ENCODE assay signal across 8 mouse cellular contexts in genomic region chr2:29603930-29604329, GRCm38 (mm10). TPM values are rescaled to one million over a fixed set of nuclear protein-coding genes. Genes with fewer than 3 reads are reported as not detected.
DNase-seq lines count a peak whose midpoint lies in the region; ATAC-seq and TF ChIP-seq lines count a peak whose summit lies in the region.

No protein-coding gene starts in this region.

- ATAC-seq in heart, embryonic 12.5 days (ENCODE audit: insufficient number of reproducible peaks, low FRiP score): no peak
- no peak for ATAC-seq in midbrain, embryonic 14.5 days (ENCODE audit: low FRiP score, low TSS enrichment)

- intact Hi-C loops in heart, postnatal 10 days (cut with DNase I): loop anchor here (1.0 to 5.0 kb wide), 2 partner anchors 387 to 404 kb away; no protein-coding TSS in a partner anchor
- intact Hi-C loops in left cerebral cortex, adult 2 months (cut with DNase I): loop anchor here (2.0 kb wide), 1 partner anchor 403 kb away; no protein-coding TSS in a partner anchor

- H3K27me3 ChIP-seq in heart, embryonic 12.5 days (replicated peaks): peaks cover 14% of the 10 kb centered on the region
- H3K27me3 ChIP-seq in midbrain, embryonic 14.5 days (ENCODE audit: control insufficient read depth, insufficient read depth, low read length): no peaks in the 10 kb centered on the region
- H3K27me3 ChIP-seq in splenic B cell, adult 2 months (ENCODE audit: control insufficient read depth, insufficient read depth, low read length, poor library complexity, severe bottlenecking): no peaks in the 10 kb centered on the region

- H3K4me2 ChIP-seq in heart, embryonic 12.5 days: no peak overlapping the region
- H3K4me2 ChIP-seq in midbrain, embryonic 14.5 days (ENCODE audit: low read length): no peak overlapping the region

- no peak overlapping the region for H3K9ac ChIP-seq in heart, embryonic 12.5 days
- H3K9ac ChIP-seq in midbrain, embryonic 14.5 days (replicated peaks; ENCODE audit: low read length): no peak overlapping the region

- H3K4me3 ChIP-seq in heart, embryonic 12.5 days: no peak overlapping the region
- no peak overlapping the region for H3K4me3 ChIP-seq in left cerebral cortex, adult 2 months
- no peak overlapping the region for H3K4me3 ChIP-seq in midbrain, embryonic 14.5 days (replicated peaks; ENCODE audit: low read depth, low read length)

- WGBS in heart, embryonic 12.5 days: 1% methylated on average over 3 of the region's 3 CpGs
- 0% methylated on average over 3 of the region's 3 CpGs for WGBS in midbrain, embryonic 14.5 days

- peak; percentile 91 for TF ChIP-seq CTCF in left cerebral cortex, adult 2 months (IDR thresholded peaks at IDR 0.05)

- H3K9me3 ChIP-seq in heart, embryonic 12.5 days (replicated peaks): no peaks in the 10 kb centered on the region
- no peaks in the 10 kb centered on the region for H3K9me3 ChIP-seq in midbrain, embryonic 14.5 days (ENCODE audit: control insufficient read depth, low read length)

- H3K27ac ChIP-seq in heart, embryonic 12.5 days (ENCODE audit: poor library complexity, severe bottlenecking): no peak overlapping the region
- H3K27ac ChIP-seq in left cerebral cortex, adult 2 months: no peak overlapping the region
- no peak overlapping the region for H3K27ac ChIP-seq in midbrain, embryonic 14.5 days (replicated peaks; ENCODE audit: low read depth, low read length)

- H3K36me3 ChIP-seq in heart, embryonic 12.5 days: no peaks in the 10 kb centered on the region
- no peaks in the 10 kb centered on the region for H3K36me3 ChIP-seq in midbrain, embryonic 14.5 days (ENCODE audit: control insufficient read depth, insufficient read depth, low read length)
- no peaks in the 10 kb centered on the region for H3K36me3 ChIP-seq in splenic B cell, adult 2 months (ENCODE audit: control insufficient read depth, insufficient read depth, low read length, poor library complexity, severe bottlenecking)

- peak; percentile 70 to 91 for DNase-seq in heart, adult 18-20 months
- DNase-seq in adrenal gland, adult (ENCODE audit: inconsistent age in 2 of 2, low spot score in 1 of 2): peak; percentile 72 to 93
- DNase-seq in embryo, embryonic 9.5 days (ENCODE audit: extremely low spot score): peak; percentile 73
- peak; percentile 83 to 93 for DNase-seq in heart, postnatal 10 days
- DNase-seq in left cerebral cortex, adult 2 months (ENCODE audit: extremely low spot score in 1 of 2, low spot score in 2 of 2): peak; percentile 73 to 81
- peak; percentile 87 for DNase-seq in midbrain, embryonic 14.5 days
- DNase-seq in splenic B cell, adult 2 months (ENCODE audit: low read depth, low spot score): peak; percentile 77

- peaks cover 9% of the 10 kb centered on the region for H3K4me1 ChIP-seq in heart, embryonic 12.5 days (replicated peaks)
- H3K4me1 ChIP-seq in midbrain, embryonic 14.5 days (ENCODE audit: control insufficient read depth, insufficient read depth, low read length): no peaks in the 10 kb centered on the region

RNA-seq across cellular contexts. Expression of gene Rapgef1, which starts 15.6 kb away (rescaled TPM):
- total RNA-seq in heart, adult 18-20 months (2021): 100 to 1,000 TPM in 1 of 2 experiments, 10 to 100 TPM in 1; 100.0 to 108 TPM
- 13.2 and 14.5 TPM in 2 replicates for polyA plus RNA-seq in heart, embryonic 12.5 days (2016; fragmentation: Nextera tagmentation; extraction: Ambion mirVana)
- 100 to 1,000 TPM in 1 of 2 experiments, 10 to 100 TPM in 1; 92.7 to 102 TPM for total RNA-seq in heart, postnatal 10 days (2021)
- 100 to 1,000 TPM; 102 to 108 TPM for total RNA-seq in left cerebral cortex, adult 2 months (2021)
- polyA plus RNA-seq in midbrain, embryonic 14.5 days (2014; fragmentation: Nextera tagmentation; extraction: Ambion mirVana): 23.2 and 25.3 TPM in 2 replicates
